Mouse (Mus musculus) adrenal gland, postnatal 4 days (tissue): ENCODE data around the gene Cd247. TPM values are rescaled to one million over a fixed set of nuclear protein-coding genes. Genes with fewer than 3 reads are reported as not detected.

Source experiments
- DNase-seq, 2 experiments: peaks; one replicate each; pipeline ENCODE4 v3.0.0; 2021 to 2022; ENCODE audit warnings: low spot score in 2 of 2, mixed read lengths in 2 of 2
- total RNA-seq, 2 experiments: library from RNA; stranded (reverse); gene quantifications; 2 replicates each; pipeline ENCODE4 v1.2.3; 2021

Cd247 gene
- total RNA-seq, 2 experiments from 2014 or later = 0.45 to 0.48 TPM

DNA sequence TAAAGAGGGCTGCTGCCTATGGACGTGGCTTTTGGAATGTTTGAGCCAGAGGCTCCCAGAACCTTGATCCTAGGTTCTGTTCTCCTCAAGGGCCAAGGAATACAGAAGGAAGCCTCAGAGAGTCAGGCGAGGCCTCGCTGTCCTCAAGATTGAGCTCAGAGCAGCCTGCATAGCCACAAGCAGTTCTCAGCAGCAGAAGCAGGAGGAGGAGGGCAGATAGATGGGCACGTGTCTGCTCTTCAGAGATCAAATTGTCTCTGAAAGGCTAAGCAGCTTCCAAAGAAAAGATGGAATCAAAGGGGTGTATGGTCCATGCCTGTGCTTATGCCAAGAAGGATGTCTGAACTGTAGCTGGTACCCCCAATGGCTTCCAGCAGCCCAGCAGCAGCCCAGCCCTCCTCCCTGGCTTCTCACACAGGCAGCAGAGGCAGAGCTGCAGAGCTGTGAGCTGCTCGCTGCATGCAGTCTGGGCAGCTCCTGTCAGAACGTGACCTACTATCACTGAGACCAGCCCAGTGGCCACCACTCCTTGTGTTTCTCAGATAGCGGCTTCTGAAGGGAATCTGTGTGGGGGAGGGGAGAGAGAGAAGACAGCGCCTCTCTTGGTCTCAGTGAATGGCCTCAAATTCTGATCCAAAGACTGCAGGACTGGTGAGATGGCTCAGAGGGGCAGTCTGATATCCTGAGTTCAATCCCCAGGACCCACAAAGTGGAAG is 29.8 kb downstream of the Cd247 start:
- no peak for DNase-seq

DNA sequence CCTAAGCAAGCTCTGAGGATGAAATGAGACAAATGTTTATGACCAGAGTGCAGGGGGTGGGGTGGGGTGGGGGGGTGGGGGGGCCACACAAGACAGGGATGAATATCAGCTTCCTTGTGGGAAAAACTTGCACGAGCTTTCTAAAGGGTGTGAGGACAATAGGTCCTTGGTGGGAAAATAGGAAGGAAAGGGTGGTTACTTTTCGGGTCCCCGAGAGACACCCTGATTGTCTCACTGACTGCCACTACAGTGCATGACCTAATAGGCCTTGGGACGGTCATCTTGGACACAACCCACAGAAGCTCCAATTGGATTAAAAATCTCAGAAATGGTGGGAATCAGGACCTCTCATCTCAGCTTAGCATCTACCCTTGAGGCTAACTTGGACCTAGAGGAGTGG is 30.7 kb downstream of the Cd247 start:
- DNase-seq = no peak

DNA sequence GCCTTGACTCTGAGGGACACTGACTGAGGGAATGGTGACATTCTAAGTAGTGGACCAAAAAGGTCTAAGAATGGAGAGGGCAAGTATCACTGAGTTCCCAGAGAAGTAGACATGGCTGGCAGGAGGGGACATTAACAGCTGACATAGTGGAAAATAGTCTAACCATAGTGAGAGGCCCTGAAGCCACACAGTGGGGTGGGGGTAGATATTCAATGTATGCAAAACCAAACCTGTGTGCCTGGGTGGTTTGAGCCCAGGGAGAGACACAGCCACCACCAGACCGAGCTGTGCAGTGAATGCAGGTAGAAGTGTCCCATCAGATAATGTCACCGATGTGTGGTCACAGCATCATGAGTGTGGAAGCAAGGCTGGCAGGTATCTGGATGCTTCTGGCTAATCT is 33.5 kb downstream of the Cd247 start:
- no peak for DNase-seq

DNA sequence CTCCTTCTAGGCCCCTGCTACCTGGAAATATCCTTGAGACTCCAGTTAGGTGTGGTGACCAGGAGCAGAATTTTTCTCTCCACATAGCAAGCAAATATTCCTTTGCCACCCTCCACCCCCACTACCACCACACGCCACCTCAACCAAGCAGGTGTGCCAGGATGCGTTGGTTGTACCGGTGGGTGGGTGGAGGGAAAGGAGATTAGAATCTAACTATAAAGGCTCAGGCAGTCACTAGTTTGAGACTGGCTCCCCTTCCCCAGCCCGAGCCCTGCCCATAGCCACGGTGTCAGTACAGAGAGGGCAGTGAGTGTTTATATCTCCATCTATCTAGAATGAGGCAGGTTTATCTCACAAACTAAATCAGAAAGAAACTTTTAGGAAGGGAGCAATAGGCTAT is 39.7 kb downstream of the Cd247 start:
- DNase-seq = no peak

DNA sequence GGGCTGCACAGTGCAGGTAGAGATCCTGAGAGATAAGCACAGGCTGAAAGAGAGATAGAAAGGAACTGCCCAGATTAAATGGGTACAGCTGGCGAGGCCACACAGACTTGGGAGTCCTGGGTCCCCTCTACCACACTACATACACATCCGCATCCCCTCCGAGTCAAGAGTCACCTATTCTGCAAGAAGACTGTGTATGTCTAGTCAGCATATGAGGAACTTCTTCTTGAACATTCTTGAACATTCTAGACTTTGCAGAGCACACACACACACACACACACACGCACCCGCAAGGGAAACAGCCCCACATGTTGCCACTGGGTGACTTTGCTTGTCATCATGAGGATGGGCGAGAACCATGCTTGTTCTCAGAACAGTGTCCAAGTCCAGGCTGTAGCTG is 40.1 kb downstream of the Cd247 start:
- DNase-seq = no peak

DNA sequence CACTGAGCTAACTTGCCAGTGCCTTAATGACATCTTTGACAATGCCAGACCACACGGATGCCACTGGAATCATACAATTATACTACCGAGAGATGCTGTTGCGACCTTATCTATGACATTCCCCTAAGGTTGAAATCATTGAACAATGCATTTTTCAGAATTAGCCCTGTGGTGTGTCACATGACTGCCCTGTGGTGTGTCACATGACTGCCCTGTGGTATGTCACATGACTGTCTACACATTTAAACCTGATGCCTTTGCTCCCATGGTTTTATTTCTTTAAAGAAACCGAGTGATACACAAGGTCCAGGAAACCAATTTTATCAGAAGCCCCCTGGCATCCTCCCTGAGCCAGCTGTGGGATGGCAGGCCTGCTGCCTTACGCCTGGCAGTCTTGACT is 41.4 kb downstream of the Cd247 start:
- DNase-seq = no peak

DNA sequence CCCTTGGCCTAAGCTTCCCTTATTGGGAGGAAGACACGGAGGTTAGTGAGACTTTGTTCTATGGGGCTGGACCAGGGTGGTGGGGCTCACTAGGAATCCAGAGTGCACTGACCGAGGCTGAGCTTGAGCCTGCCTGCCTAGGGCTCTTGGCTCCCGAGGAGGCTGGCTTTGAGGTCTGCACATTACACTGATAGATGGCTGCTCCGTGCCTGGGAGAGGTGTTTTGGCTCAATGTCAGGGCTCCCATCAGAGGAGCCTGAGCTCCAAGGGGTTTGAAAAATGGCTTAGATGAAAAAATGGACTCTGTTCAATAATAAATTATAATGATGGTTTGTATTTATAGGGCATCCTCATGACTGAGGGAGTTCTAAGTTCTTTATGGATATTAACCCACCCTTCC is 44.8 kb downstream of the Cd247 start:
- no peak for DNase-seq

DNA sequence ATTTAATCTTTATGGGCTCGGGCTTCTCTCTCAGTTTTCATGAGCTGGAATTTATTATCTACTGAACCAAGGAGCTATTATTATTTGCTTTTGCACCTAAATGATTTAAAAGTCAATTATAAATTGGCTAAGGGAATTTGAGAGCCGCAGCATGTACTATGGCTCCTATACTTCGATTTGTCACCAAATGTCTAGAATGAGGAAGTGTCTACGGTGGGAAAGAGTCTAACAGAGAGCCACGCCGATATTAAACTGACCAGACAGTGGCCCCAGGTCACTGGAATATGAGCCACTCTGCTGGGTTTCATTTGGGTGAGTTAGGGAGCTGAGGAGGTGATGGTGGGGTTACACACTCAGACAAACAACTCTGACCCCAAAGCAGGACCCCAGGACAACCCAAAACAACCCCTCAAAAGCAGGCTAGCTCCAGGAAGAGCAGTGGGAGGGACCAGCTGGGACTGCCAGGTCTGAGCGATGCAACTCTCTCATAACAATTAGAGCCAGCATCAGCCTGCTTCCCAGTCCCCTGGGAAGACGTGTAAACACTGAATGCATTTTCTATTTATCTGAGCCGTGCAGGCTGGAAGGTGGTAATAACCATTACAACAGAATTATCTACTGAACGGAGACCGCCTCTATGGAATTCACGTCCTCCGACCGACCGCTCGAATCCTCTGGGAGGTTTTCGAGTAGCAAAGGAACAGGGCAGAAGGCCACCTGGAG is 45.6 kb downstream of the Cd247 start:
- DNase-seq = no peak

DNA sequence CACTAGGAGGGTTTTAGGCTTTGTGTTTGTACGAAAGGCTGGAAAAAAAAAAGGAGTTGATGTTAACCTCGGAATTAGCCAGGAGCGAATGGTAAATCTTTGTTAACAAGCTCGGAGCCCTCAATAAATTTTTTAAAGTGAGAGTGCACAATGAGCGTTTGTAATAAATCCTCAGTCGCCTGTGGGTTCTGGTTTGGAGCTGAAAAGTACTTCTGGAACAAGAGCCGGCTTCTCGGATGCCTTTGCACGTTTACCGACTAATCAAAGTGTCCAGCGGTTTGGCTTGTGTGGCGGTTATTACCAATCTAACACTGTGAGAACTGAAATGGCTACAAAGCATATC is 46.1 kb downstream of the Cd247 start:
- DNase-seq = no peak

DNA sequence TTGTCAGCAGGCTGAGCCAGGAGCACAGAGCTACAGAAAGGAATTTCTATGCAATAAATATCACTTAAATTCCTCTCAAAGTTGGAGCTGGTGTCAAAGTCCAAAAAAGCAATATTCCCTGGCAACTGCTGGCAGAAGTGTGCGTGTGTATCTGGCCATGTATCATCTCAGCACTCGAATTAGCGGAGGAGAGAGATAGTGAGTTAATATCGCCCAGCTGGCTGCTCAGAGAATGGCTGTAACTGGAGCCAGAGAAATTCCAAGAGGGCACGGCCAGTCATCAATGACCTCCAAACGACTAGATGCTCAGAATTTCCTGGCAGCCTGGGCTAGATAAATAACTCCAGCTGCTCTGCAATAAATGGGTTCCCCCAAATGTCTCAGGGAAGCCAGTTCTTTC is 48.0 kb downstream of the Cd247 start:
- DNase-seq = no peak

DNA sequence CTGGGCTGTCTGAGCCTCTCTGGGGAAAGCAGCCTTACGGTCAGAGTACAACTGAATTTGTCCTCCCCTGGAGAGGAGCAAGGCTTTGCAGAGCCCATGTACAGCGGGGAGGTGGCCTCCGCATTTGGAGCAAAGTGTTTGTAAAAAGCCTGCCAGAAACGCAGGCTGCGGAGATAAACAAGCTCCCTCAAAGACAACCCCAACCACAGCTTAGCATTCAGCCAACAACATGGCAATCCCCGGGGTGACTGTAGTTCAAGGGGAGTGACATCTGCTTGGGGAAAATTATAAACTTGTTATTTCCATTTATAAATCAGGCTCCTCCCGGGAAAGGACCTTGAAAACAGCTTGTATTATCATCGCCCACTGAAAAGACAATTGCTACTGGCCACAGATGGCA is 49.1 kb downstream of the Cd247 start:
- DNase-seq = no peak

DNA sequence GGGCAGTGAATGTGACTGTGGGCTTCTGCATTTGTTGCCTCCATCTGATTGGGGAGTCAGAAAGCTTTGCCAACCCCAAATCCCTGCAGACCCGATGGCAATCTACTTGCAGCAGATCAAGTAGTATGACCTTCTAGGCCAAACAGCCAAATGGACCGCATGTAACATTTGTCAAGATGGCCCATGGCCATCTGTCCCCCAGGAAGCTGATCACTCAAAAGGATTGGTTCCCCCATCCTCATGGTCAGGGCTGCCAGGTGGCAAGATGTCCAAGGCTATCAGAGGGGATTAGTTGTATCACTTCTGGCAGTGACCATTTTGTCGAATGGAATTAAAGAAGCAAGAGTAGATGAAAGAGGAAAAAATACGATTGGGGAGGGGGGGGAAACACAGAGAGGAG is 50.7 kb downstream of the Cd247 start:
- no peak for DNase-seq

DNA sequence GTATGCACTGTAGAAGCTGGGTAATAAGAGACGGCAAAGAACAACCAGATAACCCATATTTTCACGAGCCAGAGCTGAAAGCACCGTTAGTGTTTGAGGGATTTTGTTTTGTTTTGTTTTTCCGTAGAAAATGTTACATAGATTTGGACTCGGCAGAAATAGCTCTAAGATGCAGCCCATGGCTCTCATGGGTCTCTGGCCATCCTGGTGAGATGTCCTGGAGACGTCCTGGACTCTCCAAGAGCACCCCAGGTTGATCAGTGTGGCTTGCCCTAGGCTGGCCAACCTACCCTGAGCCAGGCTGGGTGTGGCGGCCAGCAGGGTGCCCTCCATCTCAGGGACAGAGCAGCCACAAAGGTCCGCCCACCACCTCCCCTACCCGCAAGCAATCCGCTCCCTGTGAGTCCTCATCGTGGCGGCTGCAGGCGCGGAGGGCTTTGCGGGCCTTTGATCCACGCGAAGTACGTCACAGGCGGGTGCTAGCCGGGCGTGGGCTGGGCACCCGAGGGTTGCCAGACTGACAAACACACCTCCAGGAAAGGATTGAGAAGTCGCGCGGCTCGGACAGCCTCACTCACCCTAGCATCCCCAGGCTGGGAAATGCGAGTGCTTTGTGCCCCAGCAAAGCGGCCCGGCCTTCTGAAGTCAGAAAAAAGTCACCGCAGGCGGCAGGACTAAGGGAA is 52.2 kb downstream of the Cd247 start:
- no peak for DNase-seq

DNA sequence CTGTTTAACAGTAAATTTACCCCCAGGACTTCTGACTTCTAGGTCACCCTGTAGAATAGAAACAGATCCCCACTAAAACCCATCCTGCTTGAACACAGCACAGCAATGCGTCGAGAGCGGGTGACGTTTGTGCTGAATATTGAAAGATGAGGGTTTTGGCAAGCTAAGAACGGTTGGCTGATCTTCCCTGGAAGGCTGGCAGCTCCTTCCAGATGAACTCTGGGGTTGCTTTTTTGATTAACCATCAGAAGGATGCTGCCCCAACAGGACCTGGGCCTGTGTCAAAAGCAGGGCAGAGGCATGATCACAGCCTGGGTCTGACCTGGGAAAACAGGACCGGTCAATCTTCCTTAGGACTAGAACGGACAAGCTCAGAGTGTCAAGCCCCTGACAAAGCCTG is 53.7 kb downstream of the Cd247 start:
- no peak for DNase-seq

DNA sequence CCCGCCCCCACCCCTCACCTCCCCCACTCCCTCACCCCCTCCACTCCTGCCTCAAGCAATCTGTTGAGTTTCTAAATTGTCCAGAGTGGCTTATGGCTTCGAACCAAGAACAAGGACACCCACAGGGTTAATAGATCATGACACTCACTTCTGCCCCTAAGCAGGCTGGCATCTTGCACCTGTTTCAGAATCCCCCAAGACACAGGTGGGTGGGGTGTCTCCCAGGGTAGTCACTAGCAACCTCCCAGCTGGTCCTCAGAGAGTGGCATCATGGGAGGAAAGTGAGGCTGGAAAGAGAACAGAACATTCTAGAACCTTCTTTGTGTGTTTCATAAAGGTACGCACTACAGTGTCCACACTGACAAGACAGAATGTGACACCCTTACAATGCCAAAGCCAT is 55.1 kb downstream of the Cd247 start:
- no peak for DNase-seq

DNA sequence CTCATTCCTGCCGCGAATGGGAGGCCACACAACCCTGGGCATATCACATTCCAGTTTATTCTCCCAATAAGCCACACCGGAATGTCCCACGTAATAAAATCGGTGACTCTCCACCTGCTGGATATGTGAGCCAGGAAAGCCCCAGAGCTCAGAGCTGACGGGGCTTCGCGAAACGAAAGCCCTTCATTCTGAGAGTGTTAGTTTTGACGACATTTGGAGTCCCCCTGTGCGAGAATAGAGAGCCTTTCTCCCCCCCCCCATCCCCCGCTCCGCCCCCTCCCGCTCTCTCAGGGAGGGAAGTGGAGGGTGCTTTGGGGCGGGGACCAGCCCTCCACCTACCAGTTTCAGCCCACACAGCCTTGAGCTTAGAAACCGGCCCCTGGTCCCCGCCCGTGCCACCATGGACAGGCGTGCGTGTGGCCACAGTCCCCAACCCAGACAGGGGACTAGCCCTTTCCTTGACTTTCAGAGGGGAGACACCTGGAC is 56.0 kb downstream of the Cd247 start:
- no peak for DNase-seq

DNA sequence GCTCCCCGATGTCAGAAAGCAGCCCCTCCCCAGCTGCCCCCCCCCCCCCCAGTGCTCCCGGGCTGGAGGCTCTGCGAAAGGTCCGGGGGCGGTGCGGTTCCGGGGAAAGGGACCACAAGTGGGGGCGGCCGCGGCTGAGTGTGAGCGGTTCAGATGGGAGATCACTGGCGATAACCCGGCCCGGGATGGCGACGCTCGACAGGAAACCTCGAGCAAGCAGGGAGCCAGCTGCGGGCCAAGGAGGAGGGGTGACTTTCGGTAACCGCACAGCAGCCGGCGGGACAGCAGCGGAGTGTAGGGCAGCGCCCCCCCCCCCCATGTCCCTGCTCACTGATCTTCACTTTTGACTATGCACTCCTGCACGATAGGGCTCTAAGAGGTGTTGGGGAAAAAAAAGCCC is 56.5 kb downstream of the Cd247 start:
- no peak for DNase-seq

DNA sequence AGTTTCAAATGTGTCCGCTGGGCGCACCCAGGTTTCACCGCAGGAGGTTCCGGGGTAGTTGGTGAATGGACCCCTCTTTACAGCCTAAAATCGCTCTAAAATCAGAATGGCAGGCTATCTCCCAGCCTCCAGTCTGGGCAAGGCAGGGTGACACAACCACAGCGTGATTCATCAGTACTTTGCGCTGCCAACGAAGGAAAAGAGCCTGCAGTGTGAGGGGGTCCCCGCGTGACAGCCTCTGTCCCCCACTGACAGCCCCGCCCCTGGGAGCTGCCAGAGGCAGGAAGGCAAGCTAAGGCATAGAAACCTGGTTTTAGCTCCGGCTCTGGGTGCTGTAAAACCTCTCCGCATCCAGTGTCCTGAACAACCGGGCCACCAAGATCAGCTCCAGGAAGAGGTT is 56.9 kb downstream of the Cd247 start:
- DNase-seq = no peak

DNA sequence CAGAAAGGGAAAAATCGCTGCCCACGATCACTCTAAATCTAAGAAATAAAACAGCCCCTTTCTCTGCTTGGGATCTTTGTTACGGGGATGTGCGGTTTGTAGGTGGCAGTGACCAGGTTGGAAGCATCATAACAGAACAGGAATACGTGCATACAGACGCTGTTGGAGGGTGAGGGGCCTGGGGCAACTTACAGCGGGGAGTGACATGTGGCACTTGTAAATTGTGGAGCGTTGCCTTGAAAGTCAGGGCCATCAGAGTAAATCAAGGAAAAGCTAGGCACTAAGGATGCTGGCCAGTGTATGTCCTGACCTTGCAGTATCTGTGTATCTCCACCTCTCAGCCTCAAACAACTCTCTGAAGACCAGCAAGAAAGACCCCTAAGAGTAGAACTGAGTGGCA is 59.9 kb downstream of the Cd247 start:
- no peak for DNase-seq

DNA sequence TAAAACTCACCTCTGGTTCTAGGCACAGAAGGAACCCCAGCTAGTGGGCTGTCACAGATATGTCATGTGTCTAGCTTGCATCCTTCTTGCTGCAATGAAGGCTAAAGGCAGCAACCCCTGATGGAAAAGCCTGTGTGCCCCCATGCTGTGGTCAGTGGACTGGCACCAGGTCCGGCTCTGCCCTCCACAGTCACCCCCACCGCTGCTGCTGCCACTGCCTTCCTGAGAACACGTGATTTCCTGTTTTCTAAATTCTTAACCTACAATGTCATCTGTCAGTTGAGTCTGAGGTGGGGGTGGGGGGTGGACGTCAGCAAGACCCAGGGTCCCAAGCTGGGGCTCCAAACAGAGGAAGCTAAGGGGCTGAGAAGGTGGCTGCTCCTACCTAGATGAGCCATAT is 60.4 kb downstream of the Cd247 start:
- no peak for DNase-seq

DNA sequence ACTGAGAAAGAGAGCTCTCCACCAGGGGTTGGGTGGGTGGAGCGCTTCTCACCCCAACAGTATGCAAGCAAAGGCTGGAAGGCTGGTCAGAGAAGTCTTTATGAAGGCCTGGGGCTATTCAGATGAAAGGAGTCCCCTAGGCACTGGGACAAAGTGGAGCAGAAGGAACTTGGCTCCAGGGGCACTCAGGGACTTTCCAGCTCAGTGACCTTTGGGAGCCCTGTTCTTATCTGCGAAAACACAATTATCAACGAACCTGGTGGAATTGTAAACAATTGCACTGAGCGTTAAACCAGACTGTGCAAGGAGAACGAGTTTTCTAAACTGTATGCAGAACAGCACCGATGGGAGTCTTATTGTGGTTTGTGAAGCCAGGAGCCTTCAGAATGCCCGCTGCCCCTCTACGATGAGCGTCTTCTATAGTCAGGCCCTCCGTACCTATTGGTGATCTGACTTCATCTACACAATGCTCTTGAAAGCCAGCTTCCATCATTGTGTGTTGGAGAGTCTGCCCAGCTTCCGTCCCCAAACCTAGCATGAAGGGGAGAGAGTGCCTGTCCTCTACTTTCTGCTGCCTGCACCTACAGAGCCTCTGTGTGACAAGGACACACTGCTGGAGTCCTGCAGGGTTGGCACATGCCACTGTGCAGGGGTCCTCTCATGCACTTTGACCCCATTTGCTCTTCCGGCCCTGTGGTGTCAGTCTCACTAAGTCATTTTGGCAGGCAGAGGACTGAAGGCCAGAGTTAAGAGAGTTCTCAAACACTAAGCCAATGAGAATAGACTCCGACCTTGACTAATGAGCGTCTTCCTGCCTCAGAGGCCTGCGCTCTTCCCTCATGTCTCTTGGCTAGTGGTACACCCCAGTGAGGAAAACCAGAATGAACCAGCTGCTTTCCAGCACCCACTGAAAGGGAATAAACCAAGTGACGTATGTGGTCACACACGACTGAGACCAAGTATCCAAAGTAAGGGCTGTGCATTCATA is 61.3 kb downstream of the Cd247 start:
- DNase-seq = no peak
